Mouse (Mus musculus) large intestine, adult 2 months (tissue): ENCODE results near the gene Ptprq. TPM values are rescaled to one million over a fixed set of nuclear protein-coding genes. Genes with fewer than 3 reads are reported as not detected.

Experiments
- DNase-seq: peaks from one replicate; pipeline ENCODE4 v3.0.0-alpha.2; 2012; ENCODE audit warnings: low read depth, low spot score
- WGBS: fragments of 180-500 bp; shearing (Covaris S2); methylation state at CpG from one replicate; pipeline ENCODE4 v1.1.7; 2018; 5-methylcytosine and 5-hydroxymethylcytosine counted together
- polyA plus RNA-seq: library from polyadenylated mRNA; depleted of rRNA; stranded (reverse); fragments of >200 nt; gene quantifications from 2 replicates; pipeline ENCODE4 v1.2.3, GENCODE M21; 2012; rRNA removed

Ptprq gene
- polyA plus RNA-seq, 1 experiment = 0.01 TPM

GRCm38 (mm10) chr10:107493580-107494474 lies 226.0 kb downstream of the Ptprq start:
- DNase-seq = no peak
- 56% methylated on average over 20 of the region's 20 CpGs for WGBS

GRCm38 (mm10) chr10:107492867-107493579 lies 226.8 kb downstream of the Ptprq start:
- whole genome bisulfite sequencing = 24% methylated on average over 18 of the region's 18 CpGs

GRCm38 (mm10) chr10:107488654-107489315 lies 231.1 kb downstream of the Ptprq start:
- no peak for DNase-seq
- 50% methylated on average over 12 of the region's 12 CpGs for WGBS

More at GRCm38 (mm10) chr10:107492867-107493579, 226.8 kb downstream of the Ptprq start:
- no peak for DNase-seq

GRCm38 (mm10) chr10:107486770-107487169 lies 233.1 kb downstream of the Ptprq start:
- 50% methylated on average over 12 of the region's 12 CpGs for WGBS
- DNase-seq = no peak

GRCm38 (mm10) chr10:107485870-107486269 lies 234.0 kb downstream of the Ptprq start, which contains the start of gene Myf5:
Gene Myf5, minus strand, starts transcription at chr10:107486134.
- DNase-seq = no peak
- 56% methylated on average over 8 of the region's 8 CpGs for WGBS

DNA sequence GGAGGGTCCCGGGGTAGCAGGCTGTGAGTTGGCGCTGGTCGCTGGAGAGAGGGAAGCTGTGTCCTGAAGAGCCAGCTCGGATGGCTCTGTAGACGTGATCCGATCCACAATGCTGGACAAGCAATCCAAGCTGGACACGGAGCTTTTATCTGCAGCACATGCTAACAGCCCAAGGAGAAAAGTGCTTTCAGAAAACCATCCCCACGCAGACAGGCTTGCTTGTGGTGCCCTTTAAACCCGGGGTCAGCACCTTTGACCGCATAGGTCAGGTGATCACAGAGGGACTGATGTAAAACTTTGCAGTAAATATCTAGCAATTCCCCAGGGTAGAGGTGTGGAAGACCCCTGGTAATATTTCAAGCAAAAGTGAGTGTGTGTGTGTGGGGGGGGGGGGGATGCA lies 235.8 kb downstream of the Ptprq start:
- DNase-seq = no peak
- WGBS = 45% methylated on average over 10 of the region's 10 CpGs

DNA sequence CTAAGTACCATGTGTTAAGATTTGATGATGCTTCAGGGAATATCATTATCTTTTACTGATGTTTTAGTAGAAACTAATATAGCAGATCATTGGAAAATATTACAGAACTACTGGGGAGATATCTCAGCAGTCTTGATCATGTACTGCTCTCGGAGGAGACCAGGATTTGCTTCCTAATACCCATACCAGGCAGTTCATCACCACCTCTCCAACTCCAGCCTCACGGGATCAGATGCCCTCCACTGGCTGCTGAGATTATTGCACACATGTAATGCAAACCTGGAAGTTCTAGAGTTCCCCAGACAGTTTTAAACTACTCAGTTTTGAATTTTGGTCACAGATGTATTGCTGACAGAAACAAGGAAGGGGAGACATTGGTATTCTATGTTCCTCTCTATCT lies 246.4 kb downstream of the Ptprq start:
- DNase-seq = no peak
- 54% methylated on average over 2 of the region's 2 CpGs for WGBS

GRCm38 (mm10) chr10:107471712-107472111 lies 248.1 kb downstream of the Ptprq start:
- no peak for DNase-seq
- WGBS = 86% methylated on average over 5 of the region's 5 CpGs

DNA sequence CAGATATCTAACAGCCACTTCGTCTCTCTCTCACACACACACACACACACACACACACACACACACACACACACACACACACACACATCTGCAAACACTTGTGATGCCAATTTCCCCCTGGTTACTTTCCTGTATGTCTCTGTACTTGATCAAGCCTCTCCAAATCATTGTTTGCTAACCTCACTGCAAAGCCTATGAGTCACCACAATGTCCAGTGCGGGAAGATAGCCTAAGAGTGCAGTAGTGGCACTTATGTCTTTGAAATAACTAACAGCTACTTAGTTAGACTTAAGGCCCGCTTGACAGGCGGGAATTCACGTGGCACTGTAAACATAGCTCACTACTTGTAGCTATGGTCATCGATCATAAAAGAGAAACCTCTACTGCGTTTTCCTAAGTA lies 252.0 kb downstream of the Ptprq start:
- WGBS = 64% methylated on average over 7 of the region's 7 CpGs
- DNase-seq = no peak

Other genes starting within 250 kb of the Ptprq start
- gene Myf5, start 233.9 kb downstream of the Ptprq start, polyA plus RNA-seq = not detected in 2 replicates
- gene Myf6, start 225.3 kb downstream of the Ptprq start, polyA plus RNA-seq = not detected in 2 replicates
- 0.05 and 0.07 TPM in 2 replicates for gene Otogl, start 192.1 kb upstream of the Ptprq start, polyA plus RNA-seq